Mouse (Mus musculus): ENCODE data around the gene Sema3b. TPM values are rescaled to one million over a fixed set of nuclear protein-coding genes. Genes with fewer than 3 reads are reported as not detected.
A peak's percentile ranks its signal among the peaks of the same experiment; 100 is the strongest.

Sema3b gene
- polyA plus RNA-seq, 1 experiment = 16.6 TPM

DNA sequence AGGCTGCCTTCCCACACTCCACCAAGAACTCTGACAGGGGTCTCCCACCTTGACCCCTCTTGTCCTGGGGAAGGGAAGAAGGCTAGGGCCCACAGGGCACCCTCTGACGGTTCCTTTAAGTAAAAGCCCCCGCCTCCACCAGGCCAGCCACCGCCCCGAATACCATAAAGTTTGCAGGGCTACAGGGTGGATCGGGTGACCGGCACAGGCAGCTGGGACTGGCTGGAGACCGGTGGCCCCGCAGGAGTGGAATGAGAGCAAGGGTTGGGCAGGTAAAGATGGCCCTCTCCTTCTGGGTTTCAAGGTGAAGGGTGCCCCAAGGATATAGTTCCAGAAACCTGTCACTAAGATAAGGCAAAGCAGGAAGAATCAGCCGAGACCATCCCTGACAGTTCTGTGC lies 2.4 kb downstream of the Sema3b start:
- 0 out of 2 replicates have a peak, but pooled peaks cover 2% of the 10 kb centered on the region for H3K4me1 ChIP-seq (ENCODE audit: control insufficient read depth, insufficient read depth, low read length)

GRCm38 (mm10) chr9:107605041-107605661 lies 3.9 kb downstream of the Sema3b start:
- TF ChIP-seq CTCF (IDR thresholded peaks at IDR 0.05; ENCODE audit: borderline replicate concordance, insufficient read depth, low read length) (no peak), POLR2A (IDR thresholded peaks at IDR 0.05; ENCODE audit: low read depth, low read length) (no peak)
- Histone ChIP-seq H3K27ac (ENCODE audit: insufficient read depth, low read length) (no peak overlapping the region), H3K4me1 (ENCODE audit: control insufficient read depth, insufficient read depth, low read length) (0 out of 2 replicates have a peak, but pooled peaks cover 2% of the 10 kb centered on the region), H3K4me3 (ENCODE audit: insufficient read depth, low read length) (no peak overlapping the region)

More for the DNA sequence above, 2.4 kb downstream of the Sema3b start:
- no peak for TF ChIP-seq CTCF (IDR thresholded peaks at IDR 0.05; ENCODE audit: borderline replicate concordance, insufficient read depth, low read length)
- TF ChIP-seq POLR2A (IDR thresholded peaks at IDR 0.05; ENCODE audit: low read depth, low read length) = peak; percentile 65
- no peak overlapping the region for H3K27ac ChIP-seq (ENCODE audit: insufficient read depth, low read length)
- H3K4me3 ChIP-seq (ENCODE audit: insufficient read depth, low read length) = peak overlapping the region; percentile 12

DNA sequence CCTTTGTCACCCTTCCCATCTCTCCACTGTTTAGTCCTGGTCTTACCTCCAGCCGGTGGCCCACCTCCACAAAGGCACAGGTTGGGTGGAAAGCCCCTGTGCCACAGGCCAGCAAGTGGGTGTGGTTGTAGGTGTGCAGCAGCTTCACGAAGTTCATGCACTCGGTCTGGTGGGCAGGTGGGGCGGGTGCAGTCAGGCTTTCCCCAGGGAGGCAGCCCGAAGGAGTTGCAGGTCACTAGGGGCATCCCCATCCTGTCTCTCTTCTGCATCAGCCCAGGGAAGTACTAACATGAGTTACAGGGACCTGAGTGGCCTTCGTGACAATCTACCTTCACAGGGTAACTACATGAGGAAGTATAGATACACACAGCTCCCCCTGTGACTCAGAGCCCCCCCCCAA lies 5.8 kb downstream of the Sema3b start:
- Histone ChIP-seq H3K4me1 (ENCODE audit: control insufficient read depth, insufficient read depth, low read length) (no peaks in the 10 kb centered on the region), H3K4me3 (ENCODE audit: insufficient read depth, low read length) (no peak overlapping the region), H3K27ac (ENCODE audit: insufficient read depth, low read length) (no peak overlapping the region)
- TF ChIP-seq POLR2A (IDR thresholded peaks at IDR 0.05; ENCODE audit: low read depth, low read length) (no peak), CTCF (IDR thresholded peaks at IDR 0.05; ENCODE audit: borderline replicate concordance, insufficient read depth, low read length) (no peak)

DNA sequence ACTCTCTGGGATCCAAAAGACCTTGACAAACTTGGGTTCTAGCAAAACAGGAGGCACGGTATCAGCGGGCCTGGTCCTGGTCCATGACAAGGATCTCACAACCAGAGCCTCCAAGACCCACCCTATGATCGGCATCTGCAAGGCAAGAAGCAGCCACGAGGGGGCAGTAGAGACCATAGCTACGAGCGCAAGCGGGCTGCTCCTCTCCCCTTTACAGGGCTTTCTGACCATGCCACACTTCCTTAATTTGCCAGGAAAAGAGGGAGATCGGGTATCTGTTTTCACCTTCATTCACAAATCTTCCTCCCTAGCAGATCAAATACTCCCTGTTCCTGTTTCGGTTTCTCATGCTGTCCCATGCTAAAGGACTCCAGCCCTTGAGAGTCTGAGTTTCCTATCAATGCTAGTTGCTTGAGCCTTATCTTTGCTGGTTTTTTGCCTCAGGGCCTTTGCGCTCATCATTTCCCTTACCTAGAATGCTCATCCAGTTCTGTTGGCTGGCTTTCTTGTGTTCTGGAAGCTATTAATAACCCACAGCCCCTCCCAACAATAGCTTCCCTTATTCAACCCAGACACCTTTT lies 6.9 kb downstream of the Sema3b start:
- H3K4me1 ChIP-seq (ENCODE audit: control insufficient read depth, insufficient read depth, low read length) = no peaks in the 10 kb centered on the region
- H3K27ac ChIP-seq (ENCODE audit: insufficient read depth, low read length) = no peak overlapping the region
- TF ChIP-seq POLR2A (IDR thresholded peaks at IDR 0.05; ENCODE audit: low read depth, low read length) (no peak), CTCF (IDR thresholded peaks at IDR 0.05; ENCODE audit: borderline replicate concordance, insufficient read depth, low read length) (peak; percentile 94)
- H3K4me3 ChIP-seq (ENCODE audit: insufficient read depth, low read length) = no peak overlapping the region

DNA sequence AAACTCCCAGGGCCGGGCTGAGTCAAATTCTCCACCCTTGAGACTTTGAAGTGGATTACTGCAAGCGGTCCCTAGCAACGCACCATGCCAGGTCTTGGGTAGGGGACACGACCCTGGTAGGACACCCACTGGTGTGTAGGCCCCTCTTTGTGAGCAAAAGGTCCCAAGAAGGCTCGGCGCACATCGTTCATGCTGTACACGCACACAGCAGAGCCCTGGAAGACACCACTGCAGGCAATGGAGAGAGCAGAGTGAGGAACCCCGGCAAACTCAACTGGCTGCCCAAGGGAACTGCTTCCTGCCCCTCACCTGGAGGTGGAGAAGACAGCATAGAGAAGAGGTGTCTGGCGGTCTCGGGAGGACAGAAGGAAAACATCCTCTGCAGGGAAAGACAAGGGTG lies 7.8 kb downstream of the Sema3b start:
- Histone ChIP-seq H3K4me1 (ENCODE audit: control insufficient read depth, insufficient read depth, low read length) (no peaks in the 10 kb centered on the region), H3K27ac (ENCODE audit: insufficient read depth, low read length) (no peak overlapping the region), H3K4me3 (ENCODE audit: insufficient read depth, low read length) (no peak overlapping the region)
- TF ChIP-seq POLR2A (IDR thresholded peaks at IDR 0.05; ENCODE audit: low read depth, low read length) = no peak
- TF ChIP-seq CTCF (IDR thresholded peaks at IDR 0.05; ENCODE audit: borderline replicate concordance, insufficient read depth, low read length) = no peak

DNA sequence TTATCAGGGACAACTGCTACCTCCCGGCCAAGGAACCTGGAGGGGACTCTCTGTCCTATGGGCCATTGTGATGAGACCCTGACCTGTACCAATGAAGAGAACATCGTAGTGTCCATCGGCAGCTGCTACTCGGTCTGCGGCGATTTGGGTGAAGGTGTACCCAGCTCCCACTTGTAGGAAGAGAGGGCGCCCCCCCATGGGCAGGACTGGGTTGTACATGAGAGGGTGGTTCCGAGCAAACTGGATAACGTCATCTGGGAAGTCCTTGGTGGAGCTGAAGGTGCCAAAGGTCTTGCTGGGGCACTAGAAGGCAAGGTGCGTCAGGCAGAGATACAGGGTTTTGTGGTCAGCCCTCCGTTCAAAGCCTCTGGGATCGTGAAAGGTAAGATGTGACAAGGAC lies 8.3 kb downstream of the Sema3b start:
- Histone ChIP-seq H3K4me3 (ENCODE audit: insufficient read depth, low read length) (no peak overlapping the region), H3K27ac (ENCODE audit: insufficient read depth, low read length) (no peak overlapping the region), H3K4me1 (ENCODE audit: control insufficient read depth, insufficient read depth, low read length) (no peaks in the 10 kb centered on the region)
- TF ChIP-seq CTCF (IDR thresholded peaks at IDR 0.05; ENCODE audit: borderline replicate concordance, insufficient read depth, low read length) (no peak), POLR2A (IDR thresholded peaks at IDR 0.05; ENCODE audit: low read depth, low read length) (no peak)

DNA sequence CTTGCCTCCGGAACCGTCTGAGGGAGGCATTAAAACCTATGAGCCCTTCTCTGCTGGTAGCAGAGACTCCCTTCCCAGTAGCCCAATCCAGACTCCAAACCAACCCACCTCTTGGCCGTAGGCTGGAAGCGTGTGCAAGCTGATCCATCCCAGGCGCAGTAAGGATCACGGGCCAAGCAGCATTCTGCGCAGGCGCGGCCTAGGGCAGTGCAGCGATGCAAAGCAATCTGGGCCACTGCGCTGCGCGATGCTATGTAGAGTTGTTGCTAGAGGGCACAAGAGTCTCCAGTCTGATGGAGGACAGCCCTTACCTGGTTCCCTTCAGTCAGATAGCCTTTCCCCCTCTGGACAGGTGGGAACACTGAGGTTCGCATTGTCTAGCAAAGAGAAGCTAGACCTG lies 9.2 kb downstream of the Sema3b start:
- Histone ChIP-seq H3K4me1 (ENCODE audit: control insufficient read depth, insufficient read depth, low read length) (no peaks in the 10 kb centered on the region), H3K4me3 (ENCODE audit: insufficient read depth, low read length) (no peak overlapping the region), H3K27ac (ENCODE audit: insufficient read depth, low read length) (no peak overlapping the region)
- TF ChIP-seq POLR2A (IDR thresholded peaks at IDR 0.05; ENCODE audit: low read depth, low read length) (no peak), CTCF (IDR thresholded peaks at IDR 0.05; ENCODE audit: borderline replicate concordance, insufficient read depth, low read length) (no peak)

DNA sequence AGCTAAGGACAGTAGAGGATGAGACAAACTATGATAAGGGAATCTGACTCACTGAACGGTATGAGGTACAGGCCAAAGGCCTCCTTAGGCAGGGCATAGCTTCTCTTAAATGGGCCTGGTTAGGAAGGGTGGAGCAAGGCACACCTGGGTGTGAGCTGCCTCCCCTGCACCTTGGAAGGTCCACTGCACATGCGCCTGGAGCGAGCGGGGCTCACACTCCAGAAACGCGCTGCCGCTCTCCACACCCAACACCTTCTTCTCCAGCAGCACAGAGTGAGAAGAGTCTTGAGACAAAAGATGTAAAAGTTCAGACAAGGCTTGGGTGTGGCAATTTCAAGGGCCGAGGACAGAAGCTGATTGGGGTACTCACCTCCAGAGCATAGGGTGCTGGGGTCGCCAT lies 9.6 kb downstream of the Sema3b start:
- TF ChIP-seq CTCF (IDR thresholded peaks at IDR 0.05; ENCODE audit: borderline replicate concordance, insufficient read depth, low read length) (no peak), POLR2A (IDR thresholded peaks at IDR 0.05; ENCODE audit: low read depth, low read length) (no peak)
- H3K4me1 ChIP-seq (ENCODE audit: control insufficient read depth, insufficient read depth, low read length) = no peaks in the 10 kb centered on the region
- H3K27ac ChIP-seq (ENCODE audit: insufficient read depth, low read length) = no peak overlapping the region
- H3K4me3 ChIP-seq (ENCODE audit: insufficient read depth, low read length) = no peak overlapping the region

- H3K4me3 ChIP-seq (ENCODE audit: insufficient read depth, low read length) = no peak overlapping the region
- TF ChIP-seq CTCF (IDR thresholded peaks at IDR 0.05; ENCODE audit: borderline replicate concordance, insufficient read depth, low read length) (no peak), POLR2A (IDR thresholded peaks at IDR 0.05; ENCODE audit: low read depth, low read length) (no peak)
- no peak overlapping the region for H3K27ac ChIP-seq (ENCODE audit: insufficient read depth, low read length)
- H3K4me1 ChIP-seq (ENCODE audit: control insufficient read depth, insufficient read depth, low read length) = no peaks in the 10 kb centered on the region
Observed at GRCm38 (mm10) chr9:107598385-107598784, 10.6 kb downstream of the Sema3b start.
